Mouse (Mus musculus): ENCODE results near the gene Lrrc1. TPM values are rescaled to one million over a fixed set of nuclear protein-coding genes. Genes with fewer than 3 reads are reported as not detected.

Lrrc1 gene
- total RNA-seq, 2 experiments from 2014 or later = 6.8 to 8.1 TPM

DNA sequence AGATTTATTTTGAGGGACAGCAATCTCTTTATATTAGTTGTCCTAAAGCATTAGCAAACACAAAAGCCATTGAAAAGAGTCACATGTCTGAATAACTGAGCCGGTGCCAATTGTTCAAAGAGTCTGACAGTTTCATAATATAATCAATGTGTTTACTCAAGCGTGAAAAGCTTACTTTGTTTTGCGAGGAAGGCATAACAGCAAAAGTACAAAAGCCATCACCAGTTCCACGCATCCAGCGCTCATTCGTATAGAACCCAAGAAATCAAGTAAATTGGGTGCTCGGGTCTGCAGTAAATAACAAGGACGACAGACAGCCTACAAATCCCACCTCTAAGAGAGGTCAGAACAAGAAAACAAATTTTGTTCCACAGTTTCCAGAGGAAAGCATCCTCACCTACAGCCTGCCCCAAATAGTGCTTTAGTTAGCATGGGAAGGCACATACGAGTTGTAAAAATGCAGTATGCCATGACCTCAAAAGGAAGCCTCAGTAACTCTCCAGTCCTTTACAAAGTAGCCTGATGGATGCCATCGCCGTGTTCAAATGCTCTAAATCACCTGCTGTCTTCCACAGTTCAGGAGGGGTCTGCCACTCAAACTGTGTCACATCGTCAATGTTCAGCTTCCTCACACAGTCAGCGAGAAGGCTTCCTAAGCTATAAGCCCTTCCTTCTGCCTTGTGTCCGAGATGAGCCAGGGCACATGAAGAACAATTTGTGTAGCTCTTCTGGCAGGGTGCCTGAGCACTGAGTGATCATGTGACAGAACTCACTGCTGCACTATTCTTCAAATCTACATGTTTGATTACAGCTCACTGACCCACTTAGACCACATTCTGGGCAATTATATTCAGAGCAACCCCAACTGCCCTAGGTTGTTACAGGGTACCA, 41.9 kb downstream of the Lrrc1 start:
- no peak for DNase-seq (ENCODE audit: extremely low spot score in 1 of 2, low spot score in 1 of 2)

DNA sequence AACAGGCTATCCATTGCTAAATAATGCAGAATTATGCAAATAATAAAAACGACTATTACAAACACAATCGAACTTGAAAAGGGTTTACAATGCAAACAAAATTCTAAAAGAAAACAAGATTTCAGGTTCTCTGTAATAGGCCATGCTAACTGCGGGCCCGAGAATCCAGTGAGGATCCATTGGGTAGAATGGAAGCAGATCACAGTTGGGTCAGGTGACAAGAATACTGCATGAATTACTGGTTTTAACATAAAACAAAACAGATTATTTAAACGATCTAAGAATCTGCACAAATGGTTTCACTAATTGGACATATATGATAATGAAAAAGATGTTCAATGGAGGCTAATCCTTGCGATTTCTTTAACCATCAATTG, 42.5 kb downstream of the Lrrc1 start:
- no peak for DNase-seq (ENCODE audit: extremely low spot score in 1 of 2, low spot score in 1 of 2)

DNA sequence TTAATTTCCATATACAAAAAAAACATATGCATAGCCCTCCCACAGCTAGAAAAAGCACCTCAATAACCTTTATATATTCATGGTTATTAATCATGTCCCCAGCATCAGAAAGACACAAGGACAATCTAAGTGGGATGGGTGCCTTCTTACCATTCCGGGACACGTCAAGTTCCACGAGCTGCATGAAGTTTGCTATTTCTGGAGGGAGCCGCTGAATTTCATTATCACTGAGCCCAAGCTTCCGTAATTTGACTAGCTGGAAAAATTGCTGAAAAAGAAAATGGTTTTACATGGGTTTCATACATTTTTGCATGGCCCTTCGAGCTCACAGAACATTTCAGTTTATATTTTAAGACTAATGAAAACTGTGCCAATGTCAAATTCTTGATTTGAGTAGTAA, 45.6 kb downstream of the Lrrc1 start:
- no peak for DNase-seq (ENCODE audit: extremely low spot score in 1 of 2, low spot score in 1 of 2)

- no peak for DNase-seq (ENCODE audit: extremely low spot score in 1 of 2, low spot score in 1 of 2)
Measured at GRCm38 (mm10) chr9:77498406-77498805, 46.3 kb downstream of the Lrrc1 start.

DNA sequence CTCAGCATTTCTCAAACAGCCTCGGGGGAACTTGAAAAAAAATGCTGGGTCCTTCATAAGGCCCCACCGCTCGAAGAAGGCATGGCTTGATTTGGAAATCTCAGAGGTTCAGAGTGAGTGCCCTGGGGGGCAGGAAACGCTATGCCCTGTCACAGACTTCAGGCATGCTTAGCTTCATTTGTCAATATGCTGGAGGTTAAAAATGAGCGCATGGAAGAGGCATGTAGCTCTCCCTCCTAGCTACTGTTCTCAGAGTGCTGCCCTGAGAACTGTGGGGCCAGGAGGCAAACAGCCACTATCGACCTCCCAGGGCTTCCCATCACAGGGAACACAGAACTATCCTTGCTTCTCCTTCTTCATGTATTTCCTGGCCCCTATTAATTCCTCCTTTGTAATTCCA, 47.5 kb downstream of the Lrrc1 start:
- no peak for DNase-seq (ENCODE audit: extremely low spot score in 1 of 2, low spot score in 1 of 2)

- no peak for DNase-seq (ENCODE audit: extremely low spot score in 1 of 2, low spot score in 1 of 2)
Measured at GRCm38 (mm10) chr9:77496540-77497062, 48.1 kb downstream of the Lrrc1 start.

- DNase-seq (ENCODE audit: extremely low spot score in 1 of 2, low spot score in 1 of 2) = no peak
Measured at GRCm38 (mm10) chr9:77494307-77494706, 50.4 kb downstream of the Lrrc1 start.

DNA sequence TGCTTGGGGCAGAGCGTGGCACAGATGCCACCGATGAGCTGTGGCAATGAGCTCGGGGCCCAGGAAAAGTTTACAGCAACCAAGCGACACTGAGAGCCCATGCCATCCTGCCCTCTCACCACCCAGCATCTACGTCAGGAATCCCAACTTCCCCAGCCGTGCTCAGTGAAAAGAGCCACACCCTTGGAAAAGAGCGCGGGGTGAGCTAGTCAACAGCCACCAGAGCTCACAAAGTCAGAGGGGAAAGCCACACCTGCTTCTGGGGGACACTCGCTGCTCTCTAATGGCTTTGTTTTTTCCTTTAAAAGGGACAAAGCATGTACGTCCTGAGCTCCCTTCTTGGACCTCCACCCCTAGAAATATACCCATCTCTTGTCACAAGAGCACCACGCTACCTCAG, 56.1 kb downstream of the Lrrc1 start:
- no peak for DNase-seq (ENCODE audit: extremely low spot score in 1 of 2, low spot score in 1 of 2)

- no peak for DNase-seq (ENCODE audit: extremely low spot score in 1 of 2, low spot score in 1 of 2)
Measured at GRCm38 (mm10) chr9:77487427-77487826, 57.2 kb downstream of the Lrrc1 start.

DNA sequence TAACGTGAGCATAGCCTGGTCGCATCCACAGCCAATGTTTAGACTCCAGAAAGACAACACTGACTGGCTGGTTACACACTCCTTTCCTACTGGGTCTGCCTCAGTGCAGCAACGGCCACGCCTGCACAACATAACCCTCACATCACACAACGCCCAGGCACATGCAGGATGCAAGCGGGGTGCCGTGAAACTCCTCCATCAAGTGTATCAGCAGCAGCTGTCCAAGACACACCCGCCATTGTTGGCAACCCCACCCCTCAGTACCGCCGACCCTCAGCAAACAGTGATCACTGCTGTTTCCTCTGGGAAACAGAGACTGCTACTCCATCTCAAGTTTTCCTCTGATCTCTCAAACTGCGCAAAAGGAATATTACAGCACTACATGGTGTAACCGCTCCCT, 58.8 kb downstream of the Lrrc1 start:
- DNase-seq (ENCODE audit: extremely low spot score in 1 of 2, low spot score in 1 of 2) = no peak

DNA sequence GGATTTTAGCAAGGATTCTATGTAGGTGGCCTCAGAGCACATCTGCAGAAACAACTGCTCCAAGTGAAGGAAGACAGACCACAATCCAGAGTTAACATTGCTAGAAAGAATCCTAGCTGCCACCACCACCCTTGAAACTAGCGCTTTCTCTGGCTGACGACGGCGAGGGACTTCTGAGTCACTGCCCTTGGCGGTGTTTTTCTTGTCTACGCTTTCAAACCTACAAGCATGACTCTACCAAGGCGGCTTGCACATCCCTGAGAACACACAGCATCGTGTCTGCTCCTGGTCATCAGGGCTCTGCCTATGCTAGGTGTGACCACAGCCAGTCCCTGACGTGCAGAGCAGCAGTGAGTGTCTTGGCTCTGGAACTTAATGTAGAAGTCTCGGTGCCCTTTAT, 59.9 kb downstream of the Lrrc1 start:
- no peak for DNase-seq (ENCODE audit: extremely low spot score in 1 of 2, low spot score in 1 of 2)

DNA sequence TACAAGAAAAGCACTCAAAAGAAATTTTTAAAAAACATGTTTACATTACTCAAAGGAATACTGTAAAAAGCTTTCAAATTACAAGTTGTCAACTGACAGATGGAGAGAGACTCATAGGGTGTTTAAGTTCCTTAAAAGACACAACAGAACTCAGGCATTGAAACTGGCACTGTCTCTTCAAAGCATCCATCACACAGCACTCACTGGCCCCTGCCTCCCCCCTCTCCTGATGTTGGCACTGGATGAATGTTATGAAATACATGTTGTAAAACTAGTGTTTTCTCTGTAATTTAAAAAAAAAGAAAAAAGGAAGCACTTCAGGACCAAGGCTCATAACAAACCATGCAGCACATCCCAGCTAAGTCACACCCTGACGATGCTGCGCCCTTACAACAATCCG, 61.1 kb downstream of the Lrrc1 start:
- DNase-seq (ENCODE audit: extremely low spot score in 1 of 2, low spot score in 1 of 2) = no peak

DNA sequence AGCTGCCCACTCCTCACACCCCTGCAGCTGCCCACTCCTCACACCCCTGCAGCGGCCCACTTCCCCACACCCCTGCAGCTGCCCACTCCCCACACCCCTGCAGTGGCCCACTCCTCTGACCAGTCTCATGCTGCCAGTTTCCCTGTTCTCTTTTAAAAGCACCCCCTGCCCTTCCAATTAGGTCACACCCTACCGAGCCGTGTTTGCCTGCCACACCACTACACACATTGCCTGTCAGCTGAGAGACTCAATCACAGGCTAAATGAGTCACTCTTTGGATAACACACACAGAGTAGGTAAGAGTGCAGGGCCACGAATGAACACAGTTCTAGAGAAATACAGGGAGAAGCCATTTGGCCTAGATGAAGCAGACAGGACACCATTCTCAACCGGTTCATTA, 62.4 kb downstream of the Lrrc1 start:
- DNase-seq (ENCODE audit: extremely low spot score in 1 of 2, low spot score in 1 of 2) = no peak

- no peak for DNase-seq (ENCODE audit: extremely low spot score in 1 of 2, low spot score in 1 of 2)
Measured at GRCm38 (mm10) chr9:77481380-77481779, 63.3 kb downstream of the Lrrc1 start.

DNA sequence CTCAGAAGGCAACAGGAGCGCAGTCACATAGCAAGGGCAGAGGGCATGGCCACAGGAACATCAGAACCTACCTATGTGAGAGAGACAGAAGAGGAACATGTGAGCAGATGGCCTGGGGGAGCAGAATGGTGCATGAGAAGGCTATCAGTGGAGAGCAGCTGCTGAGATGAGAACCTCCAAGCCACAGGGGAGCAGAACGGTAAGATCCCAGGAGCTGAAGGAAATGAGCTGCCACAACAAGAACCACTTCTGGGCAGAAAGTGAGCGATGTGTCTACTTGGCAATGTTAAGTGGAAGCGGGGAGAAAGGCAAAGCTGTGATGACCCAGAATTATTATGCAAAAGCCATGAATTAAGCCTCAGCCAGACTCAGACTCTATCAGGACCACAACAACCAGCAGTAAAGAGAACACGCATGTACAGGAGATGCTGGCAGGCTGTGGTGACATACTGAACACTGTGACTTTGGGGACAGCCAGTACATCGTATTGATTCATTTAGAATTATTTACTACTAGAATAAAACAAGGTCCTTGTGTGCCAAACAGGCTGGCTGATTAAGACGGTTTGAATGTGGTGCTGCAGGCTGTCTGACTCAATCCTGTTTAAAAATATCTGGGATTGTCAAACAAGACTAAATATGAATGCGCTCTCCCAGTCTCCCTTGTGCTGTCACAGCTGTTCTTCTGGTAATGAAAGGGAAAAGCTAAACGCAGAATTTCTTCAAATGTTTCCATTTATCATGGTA, 63.9 kb downstream of the Lrrc1 start:
- no peak for DNase-seq (ENCODE audit: extremely low spot score in 1 of 2, low spot score in 1 of 2)

DNA sequence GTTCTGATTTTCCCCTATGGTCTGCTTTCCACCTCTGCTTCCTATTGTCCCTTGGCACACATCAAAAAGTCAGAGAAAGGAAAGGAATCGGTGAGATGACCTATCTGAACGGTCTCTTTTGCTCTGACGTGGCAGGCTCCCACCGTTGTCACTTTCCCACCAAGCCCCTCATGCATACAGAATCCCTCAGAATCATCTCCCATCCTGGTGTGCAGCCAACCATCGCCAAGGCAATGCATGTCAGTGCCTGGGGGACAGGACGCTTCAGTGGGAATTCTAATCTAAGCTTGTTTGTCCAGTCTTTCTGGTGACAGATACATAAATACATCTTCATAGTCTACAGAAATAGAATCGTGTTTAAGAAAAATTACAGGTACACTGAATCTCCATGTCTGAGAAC, 64.7 kb downstream of the Lrrc1 start:
- no peak for DNase-seq (ENCODE audit: extremely low spot score in 1 of 2, low spot score in 1 of 2)

DNA sequence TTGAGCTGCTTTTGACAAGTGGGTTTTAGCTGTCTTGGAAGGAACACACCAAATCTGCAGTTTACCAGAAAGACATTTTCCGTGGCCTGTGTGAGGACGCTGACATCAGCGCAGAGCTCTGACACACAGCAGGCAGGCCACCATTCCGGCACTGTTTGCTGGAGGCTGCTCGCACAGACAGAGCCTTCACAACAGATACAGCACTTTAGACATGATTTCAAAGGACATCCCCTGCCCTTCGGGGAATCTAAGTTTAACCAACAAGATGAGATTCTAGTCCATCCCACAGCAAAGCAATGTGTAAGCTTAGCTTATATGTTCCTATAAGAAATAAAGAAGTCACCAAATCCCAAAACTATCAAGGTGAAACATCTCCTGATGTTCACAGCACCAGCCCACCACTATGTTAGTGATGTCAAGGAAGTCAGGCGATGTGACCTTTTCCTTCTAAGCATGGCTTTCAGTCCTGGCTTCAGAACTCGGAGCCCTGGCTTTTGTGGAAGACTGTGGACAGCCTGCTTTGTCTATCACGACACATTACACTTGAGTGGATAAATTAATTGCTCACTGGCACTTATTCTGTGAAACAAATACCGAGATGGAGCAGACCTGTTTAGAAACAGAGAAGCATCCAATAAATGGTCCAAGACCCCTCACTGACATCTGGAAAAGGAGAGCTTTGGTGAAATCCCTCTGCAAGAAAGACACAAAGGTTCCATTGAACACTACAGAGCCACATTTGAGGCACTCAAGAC, 66.3 kb downstream of the Lrrc1 start:
- DNase-seq (ENCODE audit: extremely low spot score in 1 of 2, low spot score in 1 of 2) = no peak

DNA sequence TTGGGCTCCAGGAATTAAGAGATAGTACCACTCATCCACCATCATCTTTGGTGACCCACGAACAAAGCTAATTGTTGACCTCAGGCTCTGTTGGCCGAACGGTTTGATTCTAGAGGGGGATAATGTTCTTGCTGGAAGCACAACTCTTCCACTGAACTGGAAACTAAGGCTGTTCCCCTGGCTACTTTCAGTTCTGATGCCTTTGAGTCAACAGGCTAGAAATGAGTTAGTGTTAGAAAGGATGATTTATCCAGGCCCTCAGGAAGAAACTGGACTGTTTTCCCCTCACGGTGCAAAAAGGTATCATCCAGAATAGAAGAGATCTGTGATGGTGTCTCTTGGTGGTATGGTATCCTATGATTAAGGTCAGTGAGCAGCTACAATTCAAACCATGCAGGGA, 70.1 kb downstream of the Lrrc1 start:
- no peak for DNase-seq (ENCODE audit: extremely low spot score in 1 of 2, low spot score in 1 of 2)

GRCm38 (mm10) chr9:77472557-77472956, 72.1 kb downstream of the Lrrc1 start:
- DNase-seq (ENCODE audit: extremely low spot score in 1 of 2, low spot score in 1 of 2) = no peak

GRCm38 (mm10) chr9:77471646-77472220, 72.9 kb downstream of the Lrrc1 start:
- DNase-seq (ENCODE audit: extremely low spot score in 1 of 2, low spot score in 1 of 2) = no peak

Data from layer of hippocampus, postnatal 25 days (tissue).